Mouse (Mus musculus) heart, adult 18-20 months (tissue): Measurements from ENCODE around the gene Traf1. TPM values are rescaled to one million over a fixed set of nuclear protein-coding genes. Genes with fewer than 3 reads are reported as not detected.

ENCODE experiments used
- DNase-seq, 2 experiments: peaks; one replicate each; pipeline ENCODE4 v3.0.0; 2021 to 2022; ENCODE audit warnings: mixed read lengths in 1 of 2
- total RNA-seq, 2 experiments: library from RNA; stranded (reverse); gene quantifications; 2 replicates each; pipeline ENCODE4 v1.2.3; 2021

Gene Traf1
- total RNA-seq, 2 experiments from 2014 or later, result 1.9 to 3.5 TPM

- DNase-seq, result no peak
These were observed 4.8 kb upstream of the Traf1 start for GRCm38 (mm10) chr2:34966243-34966934.

GRCm38 (mm10) chr2:34965806-34966205, 4.2 kb upstream of the Traf1 start:
- no peak for DNase-seq

DNA sequence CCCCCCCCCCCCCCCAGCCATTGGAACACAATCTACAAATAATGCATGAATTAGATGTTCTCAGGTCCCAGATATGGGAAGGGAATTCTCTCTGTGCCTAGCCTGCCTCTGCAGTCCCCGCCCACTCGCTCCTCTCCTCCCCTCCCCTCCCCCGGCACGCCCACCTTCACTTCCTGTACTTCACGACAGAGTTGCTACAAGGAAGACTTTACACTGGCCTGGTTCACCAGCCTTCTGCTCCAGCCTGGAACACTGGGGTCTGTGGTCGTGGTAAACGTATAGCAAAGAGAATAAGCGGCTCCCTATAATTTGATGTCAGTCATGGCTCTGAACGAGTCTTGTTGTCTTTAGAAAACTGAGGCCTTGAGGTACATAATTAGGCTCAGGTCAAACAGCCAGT, 3.7 kb upstream of the Traf1 start:
- peak; percentile 47 to 48 for DNase-seq

GRCm38 (mm10) chr2:34964651-34965050, 3.1 kb upstream of the Traf1 start:
- no peak for DNase-seq

DNA sequence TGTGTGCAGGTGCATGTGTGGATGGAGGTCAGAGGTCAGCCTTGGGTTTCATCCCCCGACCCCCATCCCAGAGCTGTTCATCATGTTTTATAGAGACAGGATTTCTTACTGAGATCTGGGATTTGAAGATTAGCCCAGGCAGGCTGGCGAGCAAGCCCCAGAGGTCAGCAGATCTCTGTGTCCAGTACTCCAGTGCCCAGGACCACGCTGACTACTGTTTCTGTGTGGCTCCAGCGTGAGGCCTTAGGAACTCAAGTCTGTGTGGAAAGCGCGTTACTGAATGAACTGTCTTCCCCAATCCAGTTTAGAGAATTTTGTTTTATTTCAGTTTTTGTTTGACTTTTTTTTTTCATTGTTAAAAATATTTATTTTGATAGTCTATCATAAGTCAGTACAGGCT, 2.7 kb upstream of the Traf1 start:
- no peak for DNase-seq

DNA sequence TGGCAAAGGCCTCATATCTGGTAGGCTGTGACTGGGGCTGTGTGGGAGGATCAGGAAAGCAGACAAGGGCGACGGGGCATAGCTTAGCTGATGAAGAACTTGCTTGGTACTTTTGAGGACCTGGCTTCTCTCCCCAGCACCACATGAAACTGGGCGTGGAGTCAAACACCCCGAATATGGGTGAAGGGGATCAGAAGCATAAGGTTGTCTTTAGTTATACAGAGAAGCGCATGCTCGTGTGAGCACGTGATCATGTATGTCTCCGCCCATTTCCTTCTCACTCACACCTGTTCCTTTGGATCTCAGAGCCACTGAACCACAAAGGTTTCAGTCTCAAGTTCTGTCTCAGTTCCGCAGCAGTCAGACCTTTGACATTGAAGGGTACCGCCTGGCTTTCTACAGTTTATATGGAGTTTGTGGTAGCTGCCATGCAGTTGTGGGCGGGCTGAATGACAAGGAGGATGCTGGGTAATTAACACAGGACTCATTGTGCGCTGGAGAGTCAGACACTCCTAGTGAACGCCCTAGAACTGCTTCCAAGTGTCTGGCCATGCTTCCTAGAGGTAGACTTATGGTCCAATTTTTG, 1.9 kb upstream of the Traf1 start:
- DNase-seq, result peak; percentile 50 to 66

DNA sequence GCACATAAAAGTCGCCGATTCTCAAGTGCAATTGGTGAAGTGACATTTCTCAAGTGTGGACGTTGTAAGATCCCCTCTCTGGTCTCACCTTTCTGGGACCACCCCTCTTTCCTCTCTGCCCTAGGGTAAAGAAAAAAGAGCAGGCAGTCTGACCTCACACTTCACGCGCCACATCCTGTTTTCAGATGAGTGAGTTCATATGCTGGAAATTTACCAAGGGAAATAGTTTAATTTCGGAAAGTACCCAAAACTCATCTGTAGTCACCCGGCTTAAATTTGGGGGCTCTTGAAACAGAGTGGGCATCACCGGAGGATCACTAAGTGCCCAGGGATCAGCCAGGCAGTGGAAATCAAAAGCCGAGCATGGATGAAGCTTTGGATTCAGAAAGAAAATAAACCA, 1.3 kb upstream of the Traf1 start:
- DNase-seq, result peak in 1 of 2 experiments; percentile 47

GRCm38 (mm10) chr2:34962211-34962610, 639 bp upstream of the Traf1 start:
- DNase-seq, result no peak

- DNase-seq, result no peak
These were observed 606 bp downstream of the Traf1 start for GRCm38 (mm10) chr2:34960966-34961365.

DNA sequence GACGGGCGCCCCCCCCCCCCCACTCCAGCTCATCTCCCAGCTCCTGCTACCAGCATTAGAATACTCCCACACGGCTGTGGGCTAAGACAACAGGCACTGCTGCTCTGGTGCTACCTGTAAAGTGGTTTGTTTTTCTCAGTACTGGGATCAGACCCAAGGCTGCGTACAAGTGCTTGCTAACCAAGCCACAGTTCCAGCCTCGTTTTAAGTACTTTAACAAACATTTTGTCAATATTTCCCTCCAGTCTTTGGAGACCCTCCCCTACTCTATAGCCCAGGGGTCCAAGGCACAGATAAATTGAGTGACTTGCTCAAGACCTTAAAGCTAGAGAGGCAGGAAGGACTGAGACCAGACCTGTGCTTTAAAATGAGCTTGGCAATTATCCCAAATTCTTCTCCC, 1.1 kb downstream of the Traf1 start:
- DNase-seq, result no peak

- DNase-seq, result no peak
These were observed 3.0 kb downstream of the Traf1 start for GRCm38 (mm10) chr2:34958582-34958981.

DNA sequence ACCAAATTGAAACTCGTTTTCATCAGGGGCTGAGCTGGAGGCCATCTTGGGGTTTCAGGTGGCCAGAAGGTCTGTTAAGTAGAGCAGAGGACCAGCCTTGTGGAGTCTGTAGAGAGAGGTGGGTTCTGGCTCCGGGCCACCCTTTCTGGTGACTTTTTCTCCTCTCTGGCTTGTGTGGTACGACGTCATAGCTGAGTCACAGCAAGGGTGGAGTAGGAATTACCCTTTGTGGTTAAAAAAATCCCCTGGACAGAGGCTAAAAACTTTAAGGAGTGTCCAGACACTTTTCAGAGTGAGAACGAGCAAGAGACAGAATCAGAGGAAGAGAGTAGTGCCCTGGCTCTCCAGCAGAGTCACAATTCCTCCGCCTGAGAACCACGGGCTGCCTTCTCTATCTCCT, 3.5 kb downstream of the Traf1 start:
- DNase-seq, result no peak

DNA sequence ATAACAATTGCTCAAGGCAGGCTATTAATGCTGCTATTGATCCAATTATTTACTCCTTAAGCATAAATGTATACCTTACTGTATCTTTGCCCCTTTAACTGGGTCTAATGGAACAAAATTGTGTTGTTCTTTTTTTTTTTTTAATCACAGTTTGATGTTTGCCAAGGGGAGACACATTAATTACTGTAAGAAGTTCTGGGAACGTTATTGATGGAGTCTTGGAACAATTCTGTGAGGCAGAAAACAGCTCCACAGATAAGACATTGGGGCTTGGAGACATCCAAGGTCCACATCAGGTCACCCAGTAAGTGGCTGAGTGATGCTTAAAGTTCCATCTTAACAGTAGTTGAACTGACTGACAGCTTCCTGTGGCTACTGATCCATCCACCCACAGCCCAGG, 4.2 kb downstream of the Traf1 start:
- DNase-seq, result no peak

GRCm38 (mm10) chr2:34956941-34957340, 4.6 kb downstream of the Traf1 start:
- DNase-seq, result no peak

- DNase-seq, result peak in 1 of 2 experiments; percentile 47
These were observed 7.2 kb downstream of the Traf1 start for GRCm38 (mm10) chr2:34954344-34954743.

DNA sequence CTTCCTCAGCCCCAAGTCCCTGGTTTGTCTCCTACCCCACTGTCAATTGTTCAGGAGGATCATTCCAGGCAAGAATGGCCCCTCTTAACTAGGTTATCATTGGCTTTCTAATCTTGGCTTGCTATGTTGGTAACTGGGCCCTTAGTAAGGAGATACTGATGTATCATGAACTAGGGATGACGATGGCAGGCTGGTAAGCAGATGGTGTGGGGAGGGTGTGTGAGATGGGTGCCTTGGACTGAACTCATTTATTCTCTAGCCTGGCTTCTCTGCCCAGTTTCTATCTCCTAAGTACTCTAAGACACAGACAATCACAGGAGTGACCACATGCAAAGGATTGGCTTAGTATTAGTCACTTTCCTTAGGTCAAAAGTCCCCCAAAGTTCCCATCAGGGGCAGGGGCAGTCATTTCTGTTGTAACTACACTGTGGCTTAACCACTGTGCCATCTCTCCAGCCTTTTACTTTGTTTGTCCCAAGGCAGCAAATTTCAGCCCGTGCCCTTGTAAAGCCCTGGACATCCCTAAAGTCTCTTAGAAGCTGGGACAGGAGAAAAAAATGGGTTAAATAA, 7.9 kb downstream of the Traf1 start:
- DNase-seq, result no peak

DNA sequence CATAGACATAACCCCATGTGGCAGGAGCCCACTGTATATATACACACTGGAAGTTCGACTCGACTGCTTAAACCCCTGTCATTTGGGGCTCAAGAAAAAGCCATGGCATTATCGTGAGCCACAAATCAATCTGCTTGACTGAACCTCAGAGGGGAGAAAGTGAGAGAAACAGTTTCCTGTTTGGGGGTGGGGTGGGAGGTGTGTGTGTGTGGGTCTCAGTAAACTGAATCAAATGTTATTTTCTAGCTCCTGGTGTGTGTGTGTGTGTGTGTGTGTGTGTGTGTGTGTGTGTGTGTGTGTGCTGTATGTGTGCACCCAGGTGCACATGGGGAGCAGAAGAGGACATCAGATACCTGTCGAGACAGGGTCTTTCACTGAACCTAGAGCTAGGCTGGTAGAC, 8.6 kb downstream of the Traf1 start:
- DNase-seq, result no peak

GRCm38 (mm10) chr2:34951469-34951868, 10.1 kb downstream of the Traf1 start:
- no peak for DNase-seq

DNA sequence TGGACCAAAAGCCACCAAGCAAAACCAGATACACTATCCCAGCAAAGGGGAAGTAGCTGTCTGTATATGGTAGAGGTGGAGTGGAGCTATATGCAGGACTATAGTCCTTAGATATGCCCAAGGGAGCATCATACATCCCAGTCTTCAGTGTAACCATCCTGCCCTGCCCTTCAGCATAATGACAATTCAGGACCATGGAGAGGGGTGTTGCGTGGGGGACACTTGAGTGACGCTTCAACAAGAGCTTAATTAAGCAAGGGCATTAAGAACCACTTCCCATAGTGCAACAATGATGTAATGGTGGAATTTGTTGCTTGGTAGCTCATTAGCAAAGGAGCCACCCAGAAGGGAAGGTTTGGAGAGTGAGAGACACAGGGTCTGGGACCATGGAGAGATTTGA, 12.9 kb downstream of the Traf1 start:
- no peak for DNase-seq

DNA sequence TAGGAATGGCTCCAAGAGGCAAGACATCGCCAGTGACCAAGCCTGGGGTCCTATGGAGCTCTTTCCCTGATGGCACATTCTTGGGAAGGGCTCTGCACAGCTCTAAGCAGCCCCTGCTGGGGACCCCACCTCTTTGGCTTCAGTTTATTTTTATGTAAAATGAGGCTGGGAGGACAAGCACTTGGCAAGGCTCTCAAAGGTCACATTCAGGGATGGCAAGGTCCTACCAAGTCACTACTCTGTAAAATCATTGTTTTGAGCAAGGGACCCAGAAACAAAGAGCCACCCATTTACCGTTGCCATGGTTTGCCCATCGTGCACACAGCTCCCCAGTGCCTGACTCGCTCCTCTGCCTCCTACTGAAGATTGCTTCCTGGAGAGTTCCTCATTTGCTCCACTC, 15.5 kb downstream of the Traf1 start:
- DNase-seq, result no peak

DNA sequence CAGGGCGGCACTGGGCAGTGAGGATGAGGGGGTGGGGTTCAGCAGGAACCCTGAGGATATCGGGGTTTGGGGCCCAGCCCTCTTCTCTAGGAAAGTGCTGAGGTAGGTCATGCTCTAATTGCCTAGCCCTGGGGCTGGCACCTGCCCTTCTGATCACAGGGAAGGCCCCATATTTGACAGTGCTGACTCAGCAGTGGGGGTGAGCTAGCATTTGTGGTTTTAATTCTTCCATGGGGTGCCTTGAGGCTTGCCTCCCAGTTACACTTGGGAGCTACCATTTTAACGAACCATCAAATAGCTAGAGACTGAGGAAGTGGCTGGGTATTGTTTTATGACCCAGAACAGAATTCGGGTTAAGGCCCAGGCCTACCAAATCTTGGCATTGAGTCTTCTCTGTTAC, 16.0 kb downstream of the Traf1 start:
- no peak for DNase-seq

GRCm38 (mm10) chr2:34944761-34945160, 16.8 kb downstream of the Traf1 start:
- peak; percentile 74 to 84 for DNase-seq

DNA sequence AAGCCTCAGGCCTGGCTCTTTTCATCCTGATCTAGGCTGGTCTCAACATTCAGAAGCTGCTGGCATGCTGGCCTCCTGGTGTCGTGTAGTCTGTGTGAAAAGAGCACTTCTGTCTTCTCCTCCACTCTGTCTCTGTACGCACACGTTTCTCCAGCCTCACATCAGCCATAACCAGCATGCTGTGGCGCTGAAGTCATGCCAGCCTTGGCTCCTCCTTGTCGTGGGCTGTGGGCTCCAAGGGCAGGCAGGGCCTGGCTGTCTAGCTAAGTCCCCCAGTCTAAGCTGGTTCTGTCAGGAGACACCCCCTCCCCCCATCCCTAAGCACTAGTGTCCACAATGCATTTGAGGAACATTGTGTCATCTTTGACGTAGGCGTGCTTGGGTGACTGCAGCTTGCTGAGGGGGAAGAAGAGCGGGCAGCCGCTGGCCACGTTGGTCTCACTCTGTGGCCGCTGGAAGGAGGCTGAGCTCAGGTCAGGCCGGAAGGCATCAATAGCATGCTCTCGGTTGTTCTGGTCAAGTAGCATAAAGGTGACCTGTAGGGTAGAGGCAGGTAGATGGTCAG, 17.9 kb downstream of the Traf1 start:
- DNase-seq, result no peak
